Mouse (Mus musculus) layer of hippocampus, adult 2 months (tissue): Measurements from ENCODE around the gene Gm867. TPM values are rescaled to one million over a fixed set of nuclear protein-coding genes. Genes with fewer than 3 reads are reported as not detected.

Experiments used
- DNase-seq, 2 experiments: peaks; one replicate each; pipeline ENCODE4 v3.0.0; 2022; ENCODE audit warnings: low spot score in 2 of 2
- H3K27ac ChIP-seq: fragments of 200-600 bp; 2 replicates; pipeline ENCODE4 v1.8.1; 2022
- H3K4me3 ChIP-seq: fragments of 200-600 bp; 2 replicates; pipeline ENCODE4 v1.8.1; 2022; ENCODE audit warnings: mild to moderate bottlenecking
- CTCF ChIP-seq: fragments of 200-600 bp; conservative IDR thresholded peaks from 2 replicates; pipeline ENCODE4 v1.8.1; 2022; ENCODE audit warnings: antibody characterized with exemption, mild to moderate bottlenecking, moderate library complexity
- total RNA-seq, 2 experiments: library from RNA; stranded (reverse); gene quantifications; 2 replicates each; pipeline ENCODE4 v1.2.3; 2021

Gm867 gene
- total RNA-seq, 2 experiments from 2014 or later = 0.56 TPM; not detected in 1

DNA sequence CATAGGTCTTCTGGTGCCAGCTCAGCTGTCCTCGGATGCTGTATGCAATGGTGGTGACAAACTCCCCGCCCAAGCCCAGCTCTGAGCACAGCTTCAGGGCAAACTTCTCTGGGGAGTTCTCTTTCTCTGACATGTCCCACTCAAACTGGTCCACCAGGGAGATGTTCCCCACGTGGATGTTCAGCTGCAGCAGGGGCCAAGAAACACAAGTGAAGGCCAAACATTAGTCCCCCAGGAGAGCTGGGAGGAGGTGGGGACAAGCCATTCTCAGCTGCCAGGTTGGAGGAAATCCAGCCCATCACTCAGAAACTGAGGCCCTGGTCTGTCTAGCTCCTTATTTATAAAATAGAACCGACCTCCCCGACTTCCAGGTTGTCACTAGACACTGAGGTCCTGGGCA lies 36.1 kb downstream of the Gm867 start:
- Histone ChIP-seq H3K4me3 (no peak overlapping the region), H3K27ac (no peak overlapping the region)
- no peak for DNase-seq
- TF ChIP-seq CTCF = no peak

DNA sequence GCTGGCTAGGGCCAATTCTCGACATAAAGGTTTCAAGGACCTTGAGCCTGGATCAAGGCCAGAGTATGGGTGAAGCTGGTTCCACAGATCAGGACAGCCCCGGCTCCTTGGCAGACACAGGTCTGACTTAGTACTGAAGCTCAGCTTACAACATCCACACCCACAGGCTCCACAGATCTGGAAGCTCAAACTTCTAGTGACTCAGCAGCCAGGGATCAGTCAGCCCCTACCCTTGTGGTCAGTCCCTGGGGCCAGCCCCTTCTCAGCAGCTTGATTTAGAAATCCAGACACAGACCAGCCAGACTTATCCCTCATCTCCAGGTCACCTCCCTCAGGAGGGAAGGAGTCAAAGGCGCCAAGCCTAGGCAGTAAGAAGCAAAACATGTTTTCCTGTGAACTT lies 41.6 kb downstream of the Gm867 start:
- Histone ChIP-seq H3K27ac (peak overlapping the region; percentile 51), H3K4me3 (no peak overlapping the region)
- no peak for DNase-seq
- no peak for TF ChIP-seq CTCF

DNA sequence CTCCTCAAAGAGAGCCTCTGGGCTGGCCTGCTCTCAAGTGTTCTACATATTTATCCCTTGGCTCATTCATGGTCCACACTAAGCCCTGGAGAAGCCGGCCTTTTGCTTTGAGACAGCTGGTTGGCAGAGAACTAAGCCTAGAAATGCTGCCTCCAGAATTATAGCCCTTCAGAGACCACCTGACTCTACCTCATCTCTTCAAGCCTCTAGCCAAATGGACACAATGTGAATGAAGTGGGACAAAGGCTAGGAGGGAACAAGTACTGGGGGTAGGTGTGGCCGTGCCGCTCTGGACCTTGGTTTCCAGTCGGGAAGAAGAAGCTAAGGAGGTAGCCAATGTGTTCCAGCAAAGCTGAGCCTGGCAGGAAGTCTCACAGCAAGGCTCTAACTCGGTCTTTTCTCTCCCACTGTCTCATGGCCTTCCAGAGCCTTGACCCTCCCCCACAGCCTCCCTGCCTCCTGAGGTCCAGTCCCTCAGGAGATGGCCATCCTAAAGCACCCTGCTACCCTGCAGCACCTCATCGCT lies 42.4 kb downstream of the Gm867 start:
- H3K27ac ChIP-seq = peak overlapping the region; percentile 51
- no peak for DNase-seq
- TF ChIP-seq CTCF = no peak
- no peak overlapping the region for H3K4me3 ChIP-seq

DNA sequence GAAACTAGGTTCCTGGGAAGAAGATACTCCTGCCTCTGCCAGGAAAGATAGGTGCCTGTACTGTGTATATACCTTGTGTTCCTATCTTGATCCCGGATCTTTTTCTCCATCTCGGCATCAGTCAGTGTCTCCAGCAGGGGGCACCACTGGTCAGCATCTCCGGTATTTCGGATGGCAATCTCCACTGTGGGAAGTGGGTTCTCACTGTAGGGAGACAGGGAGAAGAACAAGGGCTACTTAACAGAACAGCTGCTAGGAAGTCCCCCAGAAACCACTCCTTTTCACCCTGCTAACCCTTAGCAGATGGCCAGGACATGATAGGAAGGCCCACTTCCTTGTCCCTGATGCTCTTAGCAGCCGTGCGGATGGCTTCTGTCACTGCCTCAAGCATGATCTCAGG lies 43.1 kb downstream of the Gm867 start:
- Histone ChIP-seq H3K27ac (peak overlapping the region; percentile 51; the same call in 1 of the 2 replicates), H3K4me3 (no peak overlapping the region)
- TF ChIP-seq CTCF = peak; percentile 87
- peak; percentile 72 to 78 for DNase-seq

DNA sequence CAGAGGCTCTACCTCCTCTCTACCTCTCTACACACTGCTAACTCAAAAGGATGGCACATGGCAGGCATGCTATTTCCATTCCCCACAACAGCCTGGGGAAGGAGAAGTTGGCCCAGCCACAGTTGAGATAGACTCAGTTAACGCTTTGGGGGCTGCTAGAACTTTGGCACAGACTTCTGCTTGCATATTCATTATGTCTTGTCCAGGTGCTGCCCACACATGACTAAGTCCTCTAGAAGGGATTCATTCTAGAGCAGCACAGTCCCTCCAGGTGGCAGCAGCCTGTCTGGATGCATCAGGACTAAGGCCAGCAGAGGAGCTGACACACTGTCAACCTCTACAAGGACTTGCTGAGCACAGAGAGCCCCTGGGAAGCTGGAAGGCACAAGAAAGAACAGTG lies 44.3 kb downstream of the Gm867 start:
- peak overlapping the region; percentile 62 for H3K27ac ChIP-seq
- TF ChIP-seq CTCF = no peak
- no peak overlapping the region for H3K4me3 ChIP-seq
- DNase-seq = peak; percentile 45 to 46

DNA sequence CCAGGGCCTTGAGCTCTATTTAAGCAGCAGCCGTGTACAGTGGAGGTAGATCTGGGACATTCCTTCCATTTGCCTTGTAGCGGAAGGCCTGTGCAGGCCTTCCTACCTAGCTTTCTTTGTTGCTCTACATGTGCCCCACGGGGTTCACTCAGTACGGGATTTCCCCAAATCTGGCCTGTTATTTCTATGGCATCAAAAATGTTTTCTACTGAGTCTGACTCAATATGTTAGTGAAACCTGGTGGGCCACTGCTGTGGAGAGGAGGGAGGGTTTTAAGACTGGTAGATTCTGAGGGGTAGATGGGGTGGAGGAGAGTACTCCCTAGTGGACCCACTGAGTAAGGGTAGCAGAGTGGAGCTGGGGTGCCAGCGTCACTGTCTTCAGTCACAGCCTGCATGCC lies 44.7 kb downstream of the Gm867 start:
- Histone ChIP-seq H3K4me3 (no peak overlapping the region), H3K27ac (peak overlapping the region; percentile 62)
- DNase-seq = no peak
- no peak for TF ChIP-seq CTCF

DNA sequence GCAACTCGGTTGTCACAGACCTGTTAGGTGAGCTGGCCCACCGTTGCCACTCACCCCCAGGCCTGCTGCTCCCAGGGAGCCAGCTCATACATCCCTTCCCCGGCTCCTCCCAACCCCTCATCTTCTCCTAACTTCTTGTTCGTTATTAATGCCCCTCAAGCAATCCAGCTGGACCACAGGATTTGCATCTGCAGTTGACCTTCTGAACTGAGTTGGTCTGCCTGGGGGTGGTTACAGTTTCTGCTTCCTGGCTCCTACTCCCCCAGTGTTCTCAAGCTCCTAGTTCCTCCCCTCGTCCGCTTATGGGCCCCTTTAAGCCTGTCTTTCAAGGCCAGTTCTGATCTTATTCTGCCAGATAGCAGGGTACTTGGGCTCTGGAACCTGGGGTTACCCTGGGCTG lies 45.9 kb downstream of the Gm867 start:
- Histone ChIP-seq H3K4me3 (no peak overlapping the region), H3K27ac (no peak overlapping the region)
- no peak for DNase-seq
- TF ChIP-seq CTCF = no peak

DNA sequence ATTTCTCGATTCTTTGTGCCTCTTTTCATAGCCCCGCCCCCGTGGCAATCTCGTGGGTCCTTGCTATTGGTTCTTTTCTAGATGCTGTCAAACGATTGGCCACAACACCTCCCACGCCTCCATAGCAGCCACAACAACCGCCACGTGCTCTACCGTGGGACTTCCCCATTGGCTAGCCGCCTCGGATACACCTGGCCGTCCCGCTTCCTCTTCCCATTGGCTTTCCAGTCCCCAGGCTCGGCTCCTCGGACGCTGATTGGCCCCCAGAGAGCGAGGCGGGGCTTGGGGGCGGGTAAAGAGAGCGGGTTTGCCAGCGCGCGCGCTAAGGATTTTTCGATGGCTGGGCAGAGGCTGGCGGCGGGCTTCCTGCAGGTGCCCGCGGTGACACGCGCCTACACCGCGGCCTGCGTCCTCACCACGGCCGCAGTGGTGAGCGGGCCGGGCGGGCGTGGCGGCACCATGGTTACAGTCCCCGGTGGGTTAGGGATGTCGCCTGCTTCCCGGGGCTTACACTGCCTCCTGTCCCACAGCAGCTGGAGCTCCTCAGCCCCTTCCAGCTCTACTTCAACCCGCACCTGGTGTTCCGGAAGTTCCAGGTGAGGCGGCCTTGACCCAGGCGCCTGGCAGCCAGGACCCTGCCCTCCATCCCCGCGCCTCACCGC lies 47.3 kb downstream of the Gm867 start, which contains the start of gene Derl3:
Gene Derl3 (plus strand): TSS at position 325 of the 662 bp plus-strand sequence.
- no peak for TF ChIP-seq CTCF
- peak within 1 kb of the TSS; percentile 66 for H3K4me3 ChIP-seq
- peak; percentile 95 to 98 for DNase-seq
- peak within 1 kb of the TSS; percentile 66 for H3K27ac ChIP-seq

DNA sequence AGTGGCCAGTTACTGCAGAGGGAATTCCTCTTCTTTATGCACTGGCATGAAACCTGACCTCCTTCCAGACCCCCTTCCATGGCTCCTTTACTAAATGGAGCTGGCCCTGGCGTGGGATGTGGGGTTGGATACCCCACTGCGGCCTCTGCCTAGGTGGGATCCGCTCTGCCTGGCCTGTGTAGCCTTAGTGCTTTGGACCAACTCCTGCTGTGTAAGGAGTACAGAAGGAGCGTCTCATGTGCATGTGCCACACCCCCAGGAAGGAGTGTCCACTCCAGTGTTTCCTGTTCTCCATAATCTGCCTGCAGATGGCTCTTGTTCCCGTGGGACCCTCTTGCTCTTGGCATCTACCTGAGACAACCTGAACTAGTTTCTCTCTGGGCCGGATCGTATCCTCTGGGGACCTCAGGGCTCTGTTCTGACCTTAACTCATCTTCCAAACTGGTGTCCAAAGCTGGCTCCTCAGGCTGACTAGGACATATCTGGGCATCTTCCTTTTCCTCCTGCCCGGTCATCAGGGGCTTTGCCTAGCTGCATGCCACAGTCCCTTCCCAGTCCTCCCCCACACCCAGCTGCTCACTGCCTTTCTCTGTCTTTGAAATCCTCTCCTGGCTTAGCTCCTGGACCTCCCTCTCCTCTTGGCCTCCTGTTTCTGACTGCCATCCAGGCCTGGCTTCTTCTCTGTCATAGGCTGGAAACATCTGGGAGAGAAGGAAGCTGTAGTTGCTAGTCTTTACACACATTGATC lies 50.9 kb downstream of the Gm867 start:
- Histone ChIP-seq H3K4me3 (no peak overlapping the region), H3K27ac (no peak overlapping the region)
- DNase-seq = no peak
- no peak for TF ChIP-seq CTCF

Other genes starting within 250 kb of the Gm867 start
- 10 to 100 TPM; 68.0 to 70.4 TPM for gene Cabin1, start 176.3 kb downstream of the Gm867 start, total RNA-seq
- gene Ddt, start 167.3 kb downstream of the Gm867 start, total RNA-seq = 10 to 100 TPM; 42.3 to 46.4 TPM
- gene Gm20441, start 159.7 kb downstream of the Gm867 start, total RNA-seq = under 1 TPM in 1 of 2 experiments, not detected in 1; 0.56 TPM
- 1 to 10 TPM; 1.6 to 1.8 TPM for gene Gstt3, start 159.3 kb downstream of the Gm867 start, total RNA-seq
- gene Gstt1, start 142.1 kb downstream of the Gm867 start, total RNA-seq = 1 to 10 TPM; 6.7 to 7.2 TPM
- gene Gstt4, start 118.1 kb downstream of the Gm867 start, total RNA-seq = not detected
- gene Gstt2, start 103.2 kb downstream of the Gm867 start, total RNA-seq = 1 to 10 TPM; 4.7 TPM
- gene Mif, start 80.4 kb downstream of the Gm867 start, total RNA-seq = 100 to 1,000 TPM; 439 to 454 TPM
- gene Derl3, start 47.3 kb downstream of the Gm867 start, total RNA-seq = 1 to 10 TPM; 3.2 to 5.0 TPM
- gene Smarcb1, start 19.1 kb downstream of the Gm867 start, total RNA-seq = 10 to 100 TPM; 83.3 to 83.6 TPM
- 100 to 1,000 TPM; 328 to 340 TPM for gene Chchd10, start 7.5 kb downstream of the Gm867 start, total RNA-seq
- 1 to 10 TPM; 1.5 to 1.8 TPM for gene Mmp11, start 4.2 kb downstream of the Gm867 start, total RNA-seq
- gene Vpreb3, start 2.4 kb upstream of the Gm867 start, total RNA-seq = not detected
- gene Gm5134, start 13.8 kb upstream of the Gm867 start, total RNA-seq = not detected
- gene Zfp280b, start 92.0 kb upstream of the Gm867 start, total RNA-seq = 10 to 100 TPM; 15.5 to 16.1 TPM
- gene Slc5a4b, start 170.3 kb upstream of the Gm867 start, total RNA-seq = not detected
- gene Slc5a4a, start 206.8 kb upstream of the Gm867 start, total RNA-seq = not detected